Mouse (Mus musculus): ENCODE measurements at regions not wholly inside any gene's neighbourhood (a gene's known extent, or its start where the extent isn't known, plus 50 kb on each side); places are given as distances from the start of the nearest gene placed in this dataset.
"Not testable (repeated sequence)": the region's sequence is repeated elsewhere in the genome, so short reads cannot be mapped to it uniquely, and the experiment has no call there.

DNA sequence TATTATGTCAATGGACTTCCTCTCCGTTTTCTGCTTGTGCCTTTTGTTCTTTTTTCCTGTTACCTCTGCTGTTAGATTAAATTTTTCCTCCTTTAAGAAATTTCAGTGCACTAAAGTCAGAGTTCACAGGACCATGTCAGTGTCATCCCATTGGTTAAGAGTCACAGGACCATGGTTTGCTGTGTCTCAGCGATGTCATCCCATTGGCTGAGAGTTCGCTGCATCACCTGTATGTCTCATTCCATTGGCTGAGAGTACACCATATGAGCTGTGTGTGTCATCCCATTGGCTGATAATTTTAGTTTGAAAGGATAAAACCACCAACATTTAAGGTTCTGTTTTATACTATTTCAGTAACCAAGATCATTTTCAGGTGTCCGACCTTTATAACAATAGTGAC is 50.7 kb upstream of the Jade1 start:
- no peak for DNase-seq (ENCODE audit: low spot score)

DNA sequence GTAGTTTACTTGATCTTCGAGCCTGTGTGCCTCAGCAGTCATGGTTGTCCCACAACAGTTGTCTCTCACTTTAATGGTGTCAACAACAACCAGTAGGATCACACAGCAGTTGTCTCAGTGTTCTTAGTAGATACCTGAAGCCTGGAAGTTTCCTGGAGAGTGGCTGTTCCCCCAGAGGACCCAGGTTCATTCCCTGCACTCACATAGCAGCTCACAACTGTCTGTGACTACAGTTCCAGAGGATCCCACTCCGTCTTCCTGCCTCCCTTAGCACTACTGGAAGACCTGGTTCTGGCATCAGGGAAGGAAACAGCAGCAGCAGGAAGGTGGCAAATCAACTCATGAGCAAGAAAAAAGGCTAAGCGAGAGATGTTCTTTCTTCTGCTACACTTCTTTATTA is 53.4 kb upstream of the Jade1 start:
- DNase-seq (ENCODE audit: low spot score): no peak

GRCm38 (mm10) chr3:41501639-41502038 is 53.9 kb upstream of the Jade1 start:
- DNase-seq (ENCODE audit: low spot score): not testable (repeated sequence)

DNA sequence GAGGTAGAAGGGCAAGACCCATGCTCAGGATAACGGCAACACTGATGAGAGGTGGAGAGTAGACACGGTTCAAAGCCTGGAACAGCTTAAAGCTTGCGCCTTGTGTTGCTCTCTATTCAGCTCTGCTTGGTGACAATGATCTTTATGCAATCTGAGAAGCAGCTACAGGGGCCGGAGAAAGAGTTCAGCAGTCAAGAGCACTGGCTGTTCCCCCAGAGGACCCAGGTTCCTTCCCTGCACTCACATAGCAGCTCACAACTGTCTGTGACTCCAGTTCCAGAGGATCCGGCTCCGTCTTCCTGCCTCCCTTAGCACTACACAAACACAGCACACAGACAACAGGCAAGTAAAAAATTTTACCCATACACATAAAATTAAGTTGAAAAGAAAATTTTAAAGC is 54.4 kb upstream of the Jade1 start:
- no peak for DNase-seq (ENCODE audit: low spot score)

DNA sequence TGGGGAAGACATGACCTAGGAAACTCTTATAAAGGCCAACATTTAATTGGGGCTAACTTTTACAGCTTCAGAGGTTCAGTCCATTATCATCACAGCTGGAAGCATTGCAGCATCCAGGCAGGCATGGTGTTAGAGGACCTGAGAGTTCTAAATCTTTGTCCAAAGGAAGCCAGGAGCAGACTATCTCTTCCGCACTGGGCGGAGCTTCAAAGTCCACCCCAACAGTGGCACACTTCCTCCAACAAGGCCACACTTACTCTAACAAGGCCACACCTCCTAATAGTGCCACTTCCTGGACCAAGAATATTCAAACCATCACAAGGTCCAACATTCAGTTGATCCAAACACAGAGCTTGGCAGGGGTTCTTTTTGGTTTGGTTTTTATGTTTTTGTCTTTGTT is 55.9 kb upstream of the Jade1 start:
- no peak for DNase-seq (ENCODE audit: low spot score)

DNA sequence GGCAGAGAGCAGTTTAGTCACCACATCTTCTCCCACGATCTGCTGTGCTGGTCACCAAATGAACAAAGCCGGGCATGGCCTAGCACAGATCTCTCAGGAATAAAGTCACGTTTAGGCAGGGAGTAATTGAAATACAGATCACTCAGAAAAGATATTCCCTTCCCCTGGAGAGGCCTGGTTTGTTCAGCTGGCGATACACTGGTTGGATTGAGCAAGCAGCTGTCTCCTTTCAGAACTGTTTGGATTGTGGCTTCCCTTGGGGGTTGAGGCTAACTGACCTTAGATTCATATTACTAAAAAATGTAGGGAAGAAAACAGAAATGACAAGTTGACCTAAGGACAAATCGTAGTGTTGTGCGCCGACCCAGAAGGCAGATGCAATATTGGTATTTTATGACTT is 56.7 kb upstream of the Jade1 start:
- no peak for DNase-seq (ENCODE audit: low spot score)

GRCm38 (mm10) chr3:41497771-41498170 is 57.8 kb upstream of the Jade1 start:
- no peak for DNase-seq (ENCODE audit: low spot score)

- DNase-seq (ENCODE audit: low spot score): no peak
These were observed 58.4 kb upstream of the Jade1 start for GRCm38 (mm10) chr3:41496931-41497710.

DNA sequence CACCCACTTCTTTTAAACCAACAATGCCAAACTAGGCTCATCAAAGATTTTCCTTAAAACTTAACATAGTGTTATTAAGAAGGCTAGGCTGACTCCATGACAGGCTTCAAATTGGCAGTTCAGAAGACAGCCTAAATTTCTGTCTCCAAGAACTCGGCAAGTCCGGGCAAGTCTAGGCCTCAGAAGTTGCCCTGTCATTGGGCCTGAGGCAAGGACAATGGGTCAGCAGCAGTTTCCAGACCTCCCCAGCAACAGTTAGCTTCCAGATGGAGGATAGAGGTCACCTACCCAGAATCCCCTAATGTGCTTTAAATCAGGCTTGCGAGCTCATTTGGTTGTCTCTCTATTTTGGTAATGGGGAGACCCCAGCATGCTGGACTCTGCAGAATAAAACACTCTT is 59.6 kb upstream of the Jade1 start:
- DNase-seq (ENCODE audit: low spot score): no peak

- DNase-seq (ENCODE audit: low spot score): no peak
These were observed 60.4 kb upstream of the Jade1 start for GRCm38 (mm10) chr3:41495097-41495496.

DNA sequence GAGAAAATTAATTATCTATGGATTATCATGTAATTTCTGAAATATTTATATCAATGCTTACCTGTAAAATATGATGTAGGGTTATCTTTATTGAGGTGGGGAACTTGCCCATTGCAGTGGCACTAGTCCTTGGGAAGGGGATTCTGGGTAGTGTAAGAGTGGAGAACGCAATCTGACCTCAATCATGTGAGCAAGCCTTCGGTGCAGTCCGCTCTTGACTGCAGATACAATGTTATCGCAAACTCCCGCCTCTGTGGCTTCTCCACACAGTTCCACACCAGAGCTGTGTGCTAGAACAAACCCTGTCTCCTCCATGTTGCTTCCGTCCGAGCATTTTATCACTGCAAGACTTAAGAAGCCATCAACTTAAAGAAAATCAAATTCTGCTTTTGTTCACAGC is 62.1 kb upstream of the Jade1 start:
- no peak for DNase-seq (ENCODE audit: low spot score)

DNA sequence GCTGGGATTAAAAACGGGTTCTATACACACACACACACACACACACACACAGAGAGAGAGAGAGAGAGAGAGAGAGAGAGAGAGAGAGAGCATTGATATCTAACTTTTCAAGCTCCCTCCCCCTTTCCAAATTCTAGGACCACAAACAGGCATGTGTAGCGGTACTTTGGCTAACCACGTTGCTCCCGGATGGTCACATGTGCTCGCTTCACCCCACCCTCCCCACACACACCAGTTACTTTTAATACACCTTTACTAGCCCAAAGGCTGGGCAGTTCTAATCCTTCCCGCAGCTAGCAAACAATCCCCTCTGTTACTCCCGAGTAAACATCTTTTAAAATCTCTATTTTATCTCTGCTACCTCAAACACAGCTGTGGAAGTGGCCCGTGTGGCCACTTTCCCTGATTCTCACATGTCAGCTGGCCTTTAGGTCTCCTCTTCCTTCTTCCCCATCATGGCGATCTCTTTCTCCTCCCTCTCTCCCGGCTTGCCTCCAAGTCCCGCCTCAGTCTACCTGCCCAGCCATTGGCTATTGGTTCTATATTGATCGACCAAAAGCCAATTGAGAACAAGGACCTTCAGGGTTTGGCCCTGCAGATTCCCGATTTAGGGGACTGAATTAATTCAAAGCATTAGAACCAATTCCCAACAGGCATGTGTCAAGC is 62.7 kb upstream of the Jade1 start:
- no peak for DNase-seq (ENCODE audit: low spot score)

GRCm38 (mm10) chr3:41492031-41492726 is 63.4 kb upstream of the Jade1 start:
- no peak for DNase-seq (ENCODE audit: low spot score)

DNA sequence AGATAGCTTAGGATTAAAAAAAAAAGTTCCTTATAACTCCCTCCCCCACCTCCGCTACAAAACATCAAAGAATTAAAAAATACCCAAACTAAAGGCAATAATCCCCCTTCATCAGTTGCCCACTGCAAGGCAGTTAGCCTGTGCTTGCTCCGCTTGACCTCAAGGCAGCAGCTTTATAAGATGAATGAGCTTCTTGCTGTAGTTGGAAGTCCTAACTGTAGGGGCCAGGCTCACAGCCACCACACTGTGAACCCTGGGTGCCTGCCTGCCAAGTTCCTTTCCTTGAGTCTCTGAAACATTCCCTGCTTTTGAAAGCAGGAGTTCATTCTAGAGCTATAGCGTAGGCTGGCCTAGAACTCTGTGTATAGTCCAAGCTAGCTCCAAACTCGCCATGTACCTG is 64.3 kb upstream of the Jade1 start:
- no peak for DNase-seq (ENCODE audit: low spot score)

DNA sequence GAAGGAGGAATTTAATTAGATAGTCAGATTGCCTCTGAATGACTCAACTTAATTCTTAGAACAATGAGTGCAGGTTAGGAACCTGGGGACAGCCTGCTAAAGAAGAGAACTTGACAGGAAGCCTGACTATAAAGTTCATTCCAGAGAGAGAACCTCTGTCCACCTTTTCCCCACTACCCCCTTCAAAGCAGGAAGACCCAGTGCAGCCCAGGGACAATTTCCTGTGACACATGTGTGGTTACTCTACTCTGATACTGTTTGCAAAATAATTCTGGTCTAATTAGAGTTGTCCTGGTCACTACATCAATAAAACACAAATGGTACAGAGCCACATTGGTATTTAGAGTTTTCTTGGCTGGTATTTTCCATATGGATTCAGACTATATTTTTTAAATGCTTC is 65.5 kb upstream of the Jade1 start:
- DNase-seq (ENCODE audit: low spot score): no peak

DNA sequence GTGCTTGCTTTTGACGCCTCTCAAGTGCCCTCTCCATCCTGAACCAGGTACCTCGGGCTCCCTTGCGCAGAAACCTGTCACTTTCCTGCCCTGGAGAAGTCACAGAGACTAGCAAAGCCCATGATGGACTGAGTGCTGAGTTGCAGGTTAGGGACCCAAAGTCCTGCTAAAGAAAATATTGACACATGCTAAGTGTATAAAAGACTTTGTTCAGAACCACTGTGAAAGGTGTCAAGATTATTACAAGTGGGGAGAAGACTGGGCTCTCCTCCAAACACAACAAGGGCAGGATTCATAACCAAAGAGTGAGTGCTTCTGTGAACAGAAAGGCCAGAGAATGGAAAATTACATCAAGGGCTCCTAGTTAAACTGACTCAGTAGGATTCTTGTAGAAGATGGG is 66.0 kb upstream of the Jade1 start:
- no peak for DNase-seq (ENCODE audit: low spot score)

DNA sequence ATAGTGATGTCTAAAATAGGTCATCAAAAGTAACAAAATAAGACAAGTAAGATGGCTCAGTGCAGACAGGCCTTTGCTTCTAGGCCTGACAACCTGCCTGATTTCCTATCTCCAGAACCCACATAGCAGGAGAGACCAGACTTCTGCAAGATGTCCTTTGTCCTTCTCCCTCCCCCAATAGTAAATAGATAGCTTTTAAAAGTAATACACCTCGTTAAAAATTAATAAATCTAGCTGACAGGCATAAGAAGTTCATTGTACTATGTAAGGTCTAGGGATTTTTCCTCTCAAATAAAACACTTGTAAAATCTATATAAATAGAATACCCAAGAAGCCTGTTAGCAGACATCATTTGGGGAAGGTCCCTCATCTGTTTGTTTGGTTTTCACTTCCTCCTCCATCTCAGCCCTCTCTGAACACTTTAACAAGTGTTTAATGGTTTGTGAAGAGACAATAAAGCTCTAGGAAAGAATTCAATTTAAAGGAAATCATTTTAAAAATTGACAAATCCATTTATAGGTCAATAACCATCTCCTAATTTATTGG is 67.2 kb upstream of the Jade1 start:
- DNase-seq (ENCODE audit: low spot score): no peak

GRCm38 (mm10) chr3:41484920-41485319 is 70.6 kb upstream of the Jade1 start:
- DNase-seq (ENCODE audit: low spot score): no peak

GRCm38 (mm10) chr3:41483582-41483981 is 71.9 kb upstream of the Jade1 start:
- DNase-seq (ENCODE audit: low spot score): no peak

GRCm38 (mm10) chr3:41482881-41483494 is 72.5 kb upstream of the Jade1 start:
- no peak for DNase-seq (ENCODE audit: low spot score)

DNA sequence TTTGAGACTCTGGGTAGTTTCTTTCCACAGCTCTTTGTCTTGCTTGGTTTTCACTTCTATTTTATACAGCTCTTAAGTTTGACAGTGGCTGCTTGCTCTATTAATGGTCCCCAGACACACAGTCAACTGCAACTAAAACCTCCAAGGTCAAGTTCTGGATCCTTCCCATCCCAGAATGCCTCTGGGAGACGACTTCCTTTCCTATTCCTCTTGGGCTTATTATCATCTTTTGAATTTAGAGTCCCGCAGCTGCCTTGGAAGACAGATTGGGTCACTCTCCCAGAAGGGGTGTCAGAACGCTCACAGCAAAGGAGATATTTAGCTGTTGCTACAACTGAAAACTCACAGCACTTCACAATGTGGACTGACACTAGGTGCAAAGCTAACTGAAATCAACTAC is 75.3 kb upstream of the Jade1 start:
- no peak for DNase-seq (ENCODE audit: low spot score)

DNA sequence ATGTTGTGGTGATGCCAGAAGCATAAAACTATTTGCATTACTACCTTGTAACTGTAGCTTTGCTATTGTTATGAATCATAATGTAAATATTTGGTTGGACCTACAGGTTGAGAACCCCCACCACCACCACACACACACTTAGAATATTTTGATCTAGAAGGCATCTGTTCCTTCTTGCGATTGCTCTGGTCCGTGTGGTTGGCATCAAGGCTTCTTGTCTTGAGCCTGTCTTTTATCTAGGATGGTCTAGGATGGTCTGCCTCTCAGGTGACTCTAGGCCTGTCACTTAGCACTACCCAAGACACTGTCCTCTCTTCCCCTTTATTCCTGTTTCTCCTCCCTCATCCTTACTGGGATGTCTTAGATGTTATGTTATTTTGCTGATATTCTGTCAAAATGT is 76.6 kb upstream of the Jade1 start:
- no peak for DNase-seq (ENCODE audit: low spot score)

GRCm38 (mm10) chr3:41476516-41476915 is 79.0 kb upstream of the Jade1 start:
- no peak for DNase-seq (ENCODE audit: low spot score)

Measured in layer of hippocampus, adult 11-12 months (tissue).